Mouse (Mus musculus) liver, embryonic 18 days (tissue): ENCODE results near the gene Gm14180. TPM values are rescaled to one million over a fixed set of nuclear protein-coding genes. Genes with fewer than 3 reads are reported as not detected.

Experiments used
- polyA plus RNA-seq: library from polyadenylated mRNA; depleted of rRNA; stranded (reverse); fragments of >200 nt; gene quantifications from 2 replicates; pipeline ENCODE4 v1.2.3, GENCODE M21; 2012; rRNA removed

Gene Gm14180
- not detected in 2 replicates for polyA plus RNA-seq

DNA sequence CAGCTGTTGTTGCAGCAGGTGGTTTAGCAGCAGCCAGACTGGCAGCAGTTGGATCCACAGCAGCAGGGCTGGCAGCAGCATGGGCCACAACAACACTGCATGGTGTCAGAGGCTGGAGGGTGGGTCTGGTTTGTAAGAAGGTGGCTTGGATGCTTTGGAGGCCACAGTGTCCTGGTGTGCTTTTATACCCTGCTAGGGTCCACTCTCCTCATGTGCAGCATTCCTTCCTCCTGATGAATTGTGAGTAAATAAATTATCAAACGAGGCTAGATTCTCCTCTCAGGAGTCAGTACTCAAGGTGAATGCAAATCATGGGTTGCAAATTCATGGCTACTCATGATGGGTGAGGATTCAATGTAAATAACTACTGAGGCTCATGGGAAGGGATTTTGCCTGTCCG is at the start of gene Gm14180:
Gm14180 (minus strand) TSS at position 101 of the 400 bp plus-strand sequence.

DNA sequence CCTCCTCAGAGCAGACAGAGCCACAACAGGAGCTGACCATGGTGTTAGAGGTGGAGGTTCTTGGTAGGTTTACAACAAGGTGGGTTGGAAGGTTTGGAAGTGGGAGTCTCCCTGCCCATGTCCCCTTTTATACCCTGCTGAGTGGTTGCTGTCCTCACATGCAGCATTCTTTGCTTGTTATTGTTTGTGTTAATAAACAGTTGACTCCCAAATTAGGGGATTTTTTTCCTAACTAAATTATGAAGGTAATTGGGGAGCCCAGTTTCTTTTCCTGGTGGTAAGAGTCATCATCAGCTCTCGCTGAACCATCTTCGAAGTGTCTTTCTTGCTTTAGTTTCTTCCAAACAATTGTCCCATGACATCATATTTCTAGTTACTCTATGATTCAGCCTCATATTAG is 46.5 kb upstream of the Gm14180 start, which contains the start of gene Krtap4-8:
Krtap4-8 (minus strand) TSS at position 101 of the 400 bp plus-strand sequence.

DNA sequence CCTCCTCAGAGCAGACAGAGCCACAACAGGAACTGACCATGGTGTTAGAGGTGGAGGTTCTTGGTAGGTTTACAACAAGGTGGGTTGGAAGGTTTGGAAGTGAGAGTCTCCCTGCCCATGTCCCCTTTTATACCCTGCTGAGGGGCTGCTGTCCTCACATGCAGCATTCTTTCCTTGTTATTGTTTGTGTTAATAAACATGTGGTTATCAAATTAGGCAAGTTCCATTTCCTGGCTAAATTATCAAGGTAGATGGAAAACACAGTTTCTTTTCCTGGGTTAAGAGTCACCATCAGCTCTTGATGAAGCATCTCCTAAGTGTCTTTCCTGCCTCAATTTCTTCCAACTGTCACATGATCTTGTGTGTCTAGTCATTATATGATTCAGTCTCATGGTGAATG is 38.7 kb upstream of the Gm14180 start, which contains the start of gene Gm11595:
Gm11595 (minus strand) TSS at position 101 of the 400 bp plus-strand sequence.

DNA sequence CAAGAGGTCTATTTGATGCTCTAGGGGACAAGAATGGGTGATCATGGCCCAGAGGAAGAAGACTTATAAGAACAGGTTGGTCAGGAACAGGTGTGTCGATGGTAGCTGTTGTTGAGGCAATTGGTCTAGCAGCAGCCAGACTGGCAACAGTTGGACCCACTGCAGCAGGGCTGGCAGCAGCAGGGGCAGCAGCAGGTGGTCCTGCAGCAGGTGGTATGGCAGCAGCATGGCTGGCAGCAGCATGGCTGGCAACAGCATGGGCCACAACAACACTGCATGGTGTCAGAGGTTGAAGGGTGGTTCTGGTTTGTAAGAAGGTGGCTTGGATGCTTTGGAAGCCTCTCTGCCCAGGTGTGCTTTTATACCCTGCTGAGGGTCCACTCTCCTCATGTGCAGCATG is 43.6 kb downstream of the Gm14180 start, which contains the start of gene Gm14190:
Gm14190 (minus strand) TSS at position 278 of the 400 bp plus-strand sequence.

Other genes with a start within 250 kb of the Gm14180 start
- gene Krt23, start 241.2 kb downstream of the Gm14180 start, polyA plus RNA-seq: 4.7 and 5.5 TPM in 2 replicates
- not detected in 2 replicates for gene Krt39, start 213.0 kb downstream of the Gm14180 start, polyA plus RNA-seq
- gene Krt40, start 191.1 kb downstream of the Gm14180 start, polyA plus RNA-seq: not detected in 2 replicates
- not detected in 2 replicates for gene Krtap3-3, start 183.4 kb downstream of the Gm14180 start, polyA plus RNA-seq
- not detected in 2 replicates for gene Krtap3-2, start 177.4 kb downstream of the Gm14180 start, polyA plus RNA-seq
- gene Gm11939, start 174.8 kb downstream of the Gm14180 start, polyA plus RNA-seq: not detected in 2 replicates
- not detected in 2 replicates for gene Krtap3-1, start 167.7 kb downstream of the Gm14180 start, polyA plus RNA-seq
- not detected in 2 replicates for gene Krtap1-5, start 153.3 kb downstream of the Gm14180 start, polyA plus RNA-seq
- not detected in 2 replicates for gene Krtap1-4, start 150.6 kb downstream of the Gm14180 start, polyA plus RNA-seq
- gene Krtap1-3, start 143.0 kb downstream of the Gm14180 start, polyA plus RNA-seq: not detected in 2 replicates
- gene Krtap9-3, start 136.2 kb downstream of the Gm14180 start, polyA plus RNA-seq: not detected in 2 replicates
- gene Gm11938, start 131.0 kb downstream of the Gm14180 start, polyA plus RNA-seq: not detected in 2 replicates
- not detected in 2 replicates for gene Gm11937, start 124.1 kb downstream of the Gm14180 start, polyA plus RNA-seq
- not detected in 2 replicates for gene Krtap2-4, start 119.4 kb downstream of the Gm14180 start, polyA plus RNA-seq
- not detected in 2 replicates for gene Gm11562, start 113.9 kb downstream of the Gm14180 start, polyA plus RNA-seq
- not detected in 2 replicates for gene Krtap4-1, start 106.1 kb downstream of the Gm14180 start, polyA plus RNA-seq
- gene Krtap4-2, start 99.2 kb downstream of the Gm14180 start, polyA plus RNA-seq: not detected in 2 replicates
- gene Krtap4-7, start 90.2 kb downstream of the Gm14180 start, polyA plus RNA-seq: not detected in 2 replicates
- not detected in 2 replicates for gene Gm11555, start 84.1 kb downstream of the Gm14180 start, polyA plus RNA-seq
- not detected in 2 replicates for gene Gm11563, start 75.3 kb downstream of the Gm14180 start, polyA plus RNA-seq
- gene Krtap4-6, start 68.3 kb downstream of the Gm14180 start, polyA plus RNA-seq: not detected in 2 replicates
- not detected in 2 replicates for gene Gm14190, start 43.5 kb downstream of the Gm14180 start, polyA plus RNA-seq
- gene Gm11595, start 38.6 kb upstream of the Gm14180 start, polyA plus RNA-seq: not detected in 2 replicates
- gene Krtap4-8, start 46.4 kb upstream of the Gm14180 start, polyA plus RNA-seq: not detected in 2 replicates
- gene Krtap4-9, start 50.9 kb upstream of the Gm14180 start, polyA plus RNA-seq: not detected in 2 replicates
- gene Gm11596, start 59.2 kb upstream of the Gm14180 start, polyA plus RNA-seq: not detected in 2 replicates
- gene Gm11569, start 64.6 kb upstream of the Gm14180 start, polyA plus RNA-seq: not detected in 2 replicates
- gene Gm11554, start 70.2 kb upstream of the Gm14180 start, polyA plus RNA-seq: not detected in 2 replicates
- gene Krtap4-13, start 75.6 kb upstream of the Gm14180 start, polyA plus RNA-seq: not detected in 2 replicates
- not detected in 2 replicates for gene Gm11564, start 81.4 kb upstream of the Gm14180 start, polyA plus RNA-seq
- not detected in 2 replicates for gene 2300003K06Rik, start 103.8 kb upstream of the Gm14180 start, polyA plus RNA-seq
- gene Krtap4-16, start 117.3 kb upstream of the Gm14180 start, polyA plus RNA-seq: not detected in 2 replicates
- not detected in 2 replicates for gene Gm11568, start 123.6 kb upstream of the Gm14180 start, polyA plus RNA-seq
- gene Gm11559, start 130.2 kb upstream of the Gm14180 start, polyA plus RNA-seq: not detected in 2 replicates
- gene Krtap9-1, start 139.1 kb upstream of the Gm14180 start, polyA plus RNA-seq: not detected in 2 replicates
- not detected in 2 replicates for gene Gm11567, start 144.9 kb upstream of the Gm14180 start, polyA plus RNA-seq
- gene Krtap31-1, start 173.6 kb upstream of the Gm14180 start, polyA plus RNA-seq: not detected in 2 replicates
- gene Gm11565, start 180.5 kb upstream of the Gm14180 start, polyA plus RNA-seq: not detected in 2 replicates
- gene Krtap31-2, start 202.0 kb upstream of the Gm14180 start, polyA plus RNA-seq: not detected in 2 replicates
- not detected in 2 replicates for gene Krtap9-5, start 214.2 kb upstream of the Gm14180 start, polyA plus RNA-seq
- not detected in 2 replicates for gene Krtap29-1, start 244.8 kb upstream of the Gm14180 start, polyA plus RNA-seq